Mouse (Mus musculus) midbrain, embryonic 16.5 days (tissue): Measurements from ENCODE around the gene Trim25. TPM values are rescaled to one million over a fixed set of nuclear protein-coding genes. Genes with fewer than 3 reads are reported as not detected.

Source experiments
- ATAC-seq: fragments of 200-750 bp; cut with Nextera tagmentation; 2 replicates; pipeline ENCODE4 v1.8.0; 2017; ENCODE audit warnings: moderate TSS enrichment
- H3K27ac ChIP-seq: fragments of 300-500 bp; sonication (generic); 2 replicates; pipeline ENCODE4 v1.5.1; 2014; ENCODE audit warnings: mild to moderate bottlenecking, low read length, mixed read lengths
- H3K27me3 ChIP-seq: fragments of 300-500 bp; sonication (generic); 2 replicates; pipeline ENCODE4 v1.6.1; 2014; ENCODE audit warnings: low read depth, low read length, mixed read lengths; ENCODE audit not compliant: control insufficient read depth, insufficient read depth
- H3K36me3 ChIP-seq: fragments of 300-500 bp; sonication (generic); 2 replicates; pipeline ENCODE4 v1.6.1; 2014; ENCODE audit warnings: mild to moderate bottlenecking, low read length, moderate library complexity, mixed read lengths; ENCODE audit not compliant: control insufficient read depth, insufficient read depth
- H3K4me1 ChIP-seq: fragments of 300-500 bp; sonication (generic); 2 replicates; pipeline ENCODE4 v1.6.1; 2014; ENCODE audit warnings: mild to moderate bottlenecking, low read length, mixed read lengths; ENCODE audit not compliant: control insufficient read depth, insufficient read depth
- H3K4me2 ChIP-seq: fragments of 300-500 bp; sonication (generic); 2 replicates; pipeline ENCODE4 v1.6.1; 2014; ENCODE audit warnings: mild to moderate bottlenecking, low read length, mixed read lengths
- H3K4me3 ChIP-seq: fragments of 300-500 bp; sonication (generic); 2 replicates; pipeline ENCODE4 v1.5.1; 2014; ENCODE audit warnings: low read depth, mild to moderate bottlenecking, low read length, moderate library complexity, mixed read lengths
- H3K9ac ChIP-seq: fragments of 300-500 bp; sonication (generic); 2 replicates; pipeline ENCODE4 v1.6.1; 2014; ENCODE audit warnings: low read depth, low read length, mixed read lengths
- H3K9me3 ChIP-seq: fragments of 300-500 bp; sonication (generic); replicated peaks from 2 replicates; pipeline ENCODE4 v1.6.1; 2014; ENCODE audit warnings: mild to moderate bottlenecking, low read length, mixed read lengths; ENCODE audit not compliant: control insufficient read depth, poor library complexity, severe bottlenecking
- whole genome bisulfite sequencing: fragments of 180-500 bp; shearing (Covaris S2); extraction: QIAGEN DNeasy Blood & Tissue Kit; methylation state at CpG from one replicate; pipeline ENCODE4 v1.1.7; 2014; 5-methylcytosine and 5-hydroxymethylcytosine counted together
- polyA plus RNA-seq: library from polyadenylated mRNA; unstranded; fragments of >200 nt; fragmentation: Nextera tagmentation; extraction: Ambion mirVana; gene quantifications from 2 replicates; pipeline ENCODE4 v1.2.1, GENCODE M21; 2015

Gene Trim25
- polyA plus RNA-seq, 1 experiment from 2014 or later = 3.8 TPM

DNA sequence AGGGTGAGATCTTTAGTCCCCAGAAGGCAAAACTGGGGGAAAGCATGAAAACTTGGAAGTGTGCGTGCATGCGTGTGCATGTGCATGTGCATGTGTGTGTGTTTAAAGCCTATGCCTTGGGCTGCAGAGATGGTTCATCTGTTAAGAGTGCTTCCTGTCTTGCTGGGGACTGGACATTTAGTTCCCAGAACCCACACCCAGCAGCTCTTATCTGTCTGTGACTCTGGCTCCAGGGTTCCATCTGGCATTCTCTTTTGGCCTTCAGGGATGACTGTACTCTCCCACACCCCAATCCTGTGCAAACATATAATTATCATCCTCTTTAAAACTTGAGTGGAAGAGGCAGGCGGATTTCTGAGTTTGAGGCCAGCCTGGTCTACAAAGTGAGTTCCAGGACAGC is 26.9 kb downstream of the Trim25 start:
- no peaks in the 10 kb centered on the region for H3K9me3 ChIP-seq
- H3K36me3 ChIP-seq = no peaks in the 10 kb centered on the region
- no peak overlapping the region for H3K9ac ChIP-seq
- H3K4me2 ChIP-seq = no peak overlapping the region
- WGBS = 92% methylated on average over 3 of the region's 3 CpGs
- H3K27me3 ChIP-seq = no peaks in the 10 kb centered on the region
- ATAC-seq = no peak
- no peaks in the 10 kb centered on the region for H3K4me1 ChIP-seq
- no peak overlapping the region for H3K4me3 ChIP-seq
- H3K27ac ChIP-seq = no peak overlapping the region

DNA sequence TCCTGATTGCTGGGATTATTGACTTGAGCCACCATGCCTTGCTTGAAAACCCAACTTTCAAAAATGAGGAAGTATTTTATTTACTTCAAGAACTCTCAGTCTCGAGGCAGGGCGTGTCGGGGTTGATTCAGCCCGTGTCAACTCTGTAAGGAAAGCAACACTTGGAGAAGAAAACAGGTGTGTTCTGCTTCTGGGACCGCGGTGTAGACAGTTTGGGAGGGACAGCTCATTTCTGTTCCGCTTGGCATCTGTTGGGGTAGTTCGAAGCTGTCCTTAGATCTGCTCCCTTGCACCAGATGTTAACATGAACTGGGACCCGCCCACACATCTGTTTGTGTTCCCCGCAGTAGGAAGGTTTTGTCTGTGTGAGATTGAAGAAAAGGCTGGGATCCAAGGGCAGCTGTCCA is 28.8 kb downstream of the Trim25 start:
- no peaks in the 10 kb centered on the region for H3K36me3 ChIP-seq
- WGBS = 78% methylated on average over 10 of the region's 10 CpGs
- no peaks in the 10 kb centered on the region for H3K9me3 ChIP-seq
- H3K4me2 ChIP-seq = no peak overlapping the region
- no peaks in the 10 kb centered on the region for H3K27me3 ChIP-seq
- H3K9ac ChIP-seq = no peak overlapping the region
- H3K4me1 ChIP-seq = no peaks in the 10 kb centered on the region
- no peak for ATAC-seq
- H3K4me3 ChIP-seq = no peak overlapping the region
- no peak overlapping the region for H3K27ac ChIP-seq

DNA sequence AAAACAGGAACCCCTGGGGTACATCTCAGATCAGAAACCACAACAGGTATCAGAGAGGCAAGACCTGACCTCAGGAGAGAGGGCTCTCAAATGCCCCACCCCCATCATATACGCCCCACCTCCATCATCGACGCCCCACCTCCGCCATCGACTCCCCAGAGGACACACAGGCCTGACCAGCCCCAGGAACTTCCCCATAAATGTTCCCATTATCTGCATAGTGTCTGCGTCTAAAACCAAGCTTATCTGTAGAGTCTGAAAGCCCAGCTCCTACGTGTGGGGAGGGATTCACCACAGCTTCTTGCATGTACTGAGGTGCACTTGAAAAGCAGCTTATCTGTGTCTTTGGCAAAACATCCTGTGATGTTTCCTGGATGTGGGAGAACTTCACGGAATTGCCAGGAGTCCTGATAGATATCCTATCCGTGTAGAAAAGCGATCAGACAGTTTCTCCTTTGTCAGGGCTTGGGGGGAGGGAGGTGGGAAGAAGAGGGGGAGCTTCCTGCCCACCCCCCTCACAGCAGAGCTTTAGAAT is 29.8 kb downstream of the Trim25 start:
- 70% methylated on average over 10 of the region's 10 CpGs for WGBS
- no peaks in the 10 kb centered on the region for H3K4me1 ChIP-seq
- no peak for ATAC-seq

DNA sequence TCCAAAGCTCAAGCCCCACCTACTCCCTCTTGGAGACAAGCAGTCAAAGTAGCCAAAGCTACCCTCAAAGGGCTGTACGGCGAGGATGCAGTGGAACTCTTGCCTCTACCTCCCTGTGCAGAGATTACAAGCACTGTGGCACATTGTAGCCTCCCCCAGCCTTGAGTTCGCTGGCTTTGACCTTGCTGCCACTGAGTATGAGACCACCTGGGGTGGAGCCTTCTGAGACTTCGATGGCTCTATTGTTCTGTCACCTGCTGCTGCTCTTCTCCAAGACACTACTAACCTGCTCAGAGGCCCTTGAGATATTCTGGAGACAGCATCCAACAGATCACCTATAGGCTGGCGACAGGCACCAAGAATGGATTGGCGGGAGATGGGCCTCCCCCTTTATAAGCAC is 31.4 kb downstream of the Trim25 start:
- H3K9me3 ChIP-seq = no peaks in the 10 kb centered on the region
- H3K9ac ChIP-seq = no peak overlapping the region
- H3K27ac ChIP-seq = no peak overlapping the region
- H3K36me3 ChIP-seq = no peaks in the 10 kb centered on the region; the same call in 1 of the 2 replicates
- no peak overlapping the region for H3K4me2 ChIP-seq
- no peaks in the 10 kb centered on the region for H3K4me1 ChIP-seq
- no peak overlapping the region for H3K4me3 ChIP-seq
- no peaks in the 10 kb centered on the region for H3K27me3 ChIP-seq
- ATAC-seq = no peak
- WGBS = 78% methylated on average over 6 of the region's 6 CpGs

More for the DNA sequence above, 29.8 kb downstream of the Trim25 start:
- Histone ChIP-seq H3K4me3 (no peak overlapping the region), H3K36me3 (no peaks in the 10 kb centered on the region), H3K4me2 (no peak overlapping the region), H3K27me3 (no peaks in the 10 kb centered on the region), H3K9ac (no peak overlapping the region), H3K27ac (no peak overlapping the region), H3K9me3 (no peaks in the 10 kb centered on the region)

DNA sequence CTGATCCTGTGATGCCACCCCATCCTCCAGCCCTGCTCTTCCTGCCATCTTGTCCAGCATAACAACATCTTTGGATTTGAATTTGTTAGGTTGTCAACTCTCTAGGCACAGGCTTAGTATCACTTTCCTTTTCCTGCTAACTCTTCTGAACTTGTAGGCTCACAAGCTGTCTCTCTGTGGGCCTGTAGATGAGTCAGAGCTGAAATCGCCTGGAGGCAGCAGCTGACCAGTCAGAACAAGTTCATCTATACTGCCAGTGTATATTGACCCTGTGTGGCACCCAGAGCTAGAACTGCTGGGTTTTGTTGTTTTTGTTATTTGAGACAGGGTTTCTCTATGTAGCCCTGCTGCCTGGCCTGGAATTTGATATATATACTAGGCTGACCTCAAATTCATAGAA is 32.0 kb downstream of the Trim25 start:
- WGBS = 83% methylated on average over 1 of the region's 1 CpGs
- no peak for ATAC-seq

DNA sequence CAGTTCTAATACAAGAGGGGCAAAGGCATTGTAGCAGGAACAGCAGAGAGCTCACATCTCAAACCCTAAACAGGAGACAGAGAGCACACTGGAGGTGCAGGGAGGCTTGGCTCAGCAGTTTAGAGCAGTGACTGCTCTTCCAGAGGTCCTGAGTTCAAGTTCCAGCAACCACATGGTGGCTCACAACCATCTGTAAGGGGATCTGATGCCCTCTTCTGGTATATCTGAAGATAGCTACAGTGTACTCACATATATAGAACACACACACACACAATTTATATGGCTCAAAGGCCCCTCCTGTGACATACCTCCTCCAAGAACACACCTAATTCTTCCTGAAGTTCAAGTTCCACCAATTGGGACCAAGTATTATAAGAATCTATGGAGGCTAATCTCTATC is 35.4 kb downstream of the Trim25 start:
- no peaks in the 10 kb centered on the region for H3K4me1 ChIP-seq
- H3K36me3 ChIP-seq = peaks cover 13% of the 10 kb centered on the region
- H3K27ac ChIP-seq = no peak overlapping the region
- H3K4me3 ChIP-seq = no peak overlapping the region
- H3K4me2 ChIP-seq = no peak overlapping the region
- no peak overlapping the region for H3K9ac ChIP-seq
- H3K27me3 ChIP-seq = no peaks in the 10 kb centered on the region
- no peak for ATAC-seq
- H3K9me3 ChIP-seq = no peaks in the 10 kb centered on the region

More for the DNA sequence above, 32.0 kb downstream of the Trim25 start:
- Histone ChIP-seq H3K36me3 (no peaks in the 10 kb centered on the region; the same call in 1 of the 2 replicates), H3K9me3 (no peaks in the 10 kb centered on the region), H3K4me3 (no peak overlapping the region), H3K27me3 (no peaks in the 10 kb centered on the region), H3K27ac (no peak overlapping the region), H3K4me2 (no peak overlapping the region), H3K4me1 (no peaks in the 10 kb centered on the region), H3K9ac (no peak overlapping the region)

DNA sequence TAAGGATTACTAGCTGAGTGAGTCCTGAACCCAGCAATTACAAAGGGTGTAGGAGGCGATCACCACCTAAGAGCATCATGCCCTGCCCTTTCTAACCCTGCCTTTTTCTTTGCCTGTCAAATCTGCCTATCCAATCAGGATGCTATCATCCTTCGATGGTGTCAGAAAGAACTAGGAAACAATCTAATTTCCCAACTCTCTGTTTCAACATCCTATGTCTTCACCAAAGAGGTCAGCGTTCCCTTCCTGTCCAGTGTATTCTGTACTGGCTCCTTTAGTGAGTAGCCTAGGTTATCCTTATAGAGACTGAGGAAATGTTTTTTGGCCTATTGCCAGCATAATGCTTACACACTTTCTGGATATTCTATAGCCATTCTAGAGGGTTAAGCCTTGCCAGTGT is 36.4 kb downstream of the Trim25 start:
- H3K36me3 ChIP-seq = peaks cover 23% of the 10 kb centered on the region
- no peak overlapping the region for H3K4me3 ChIP-seq
- H3K9ac ChIP-seq = no peak overlapping the region
- H3K27me3 ChIP-seq = no peaks in the 10 kb centered on the region
- WGBS = 85% methylated on average over 3 of the region's 3 CpGs
- H3K4me2 ChIP-seq = no peak overlapping the region
- H3K4me1 ChIP-seq = no peaks in the 10 kb centered on the region
- no peaks in the 10 kb centered on the region for H3K9me3 ChIP-seq
- no peak for ATAC-seq
- H3K27ac ChIP-seq = no peak overlapping the region

DNA sequence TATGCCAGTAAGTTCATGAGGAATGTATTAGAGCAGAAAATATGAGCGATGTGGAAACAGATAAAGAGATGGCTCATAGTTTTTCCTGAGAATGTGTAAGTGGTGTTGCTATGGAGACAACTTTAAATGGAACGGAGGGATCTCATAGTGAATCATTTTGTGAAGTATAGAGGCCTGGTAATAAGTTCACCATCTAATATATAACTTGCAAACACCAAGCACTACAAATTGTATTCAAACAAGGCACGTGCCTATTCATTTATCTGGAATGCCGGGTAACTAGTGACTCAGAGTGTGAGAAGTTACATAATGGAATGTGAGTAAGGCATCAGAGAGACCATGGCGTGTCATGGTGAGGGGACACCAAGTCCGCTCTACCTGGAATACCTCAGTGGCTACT is 39.3 kb downstream of the Trim25 start:
- no peaks in the 10 kb centered on the region for H3K27me3 ChIP-seq
- 91% methylated on average over 6 of the region's 6 CpGs for WGBS
- ATAC-seq = no peak
- H3K4me2 ChIP-seq = no peak overlapping the region
- H3K27ac ChIP-seq = no peak overlapping the region
- peaks cover 35% of the 10 kb centered on the region for H3K36me3 ChIP-seq
- no peaks in the 10 kb centered on the region for H3K4me1 ChIP-seq
- no peak overlapping the region for H3K4me3 ChIP-seq
- no peaks in the 10 kb centered on the region for H3K9me3 ChIP-seq
- H3K9ac ChIP-seq = no peak overlapping the region

DNA sequence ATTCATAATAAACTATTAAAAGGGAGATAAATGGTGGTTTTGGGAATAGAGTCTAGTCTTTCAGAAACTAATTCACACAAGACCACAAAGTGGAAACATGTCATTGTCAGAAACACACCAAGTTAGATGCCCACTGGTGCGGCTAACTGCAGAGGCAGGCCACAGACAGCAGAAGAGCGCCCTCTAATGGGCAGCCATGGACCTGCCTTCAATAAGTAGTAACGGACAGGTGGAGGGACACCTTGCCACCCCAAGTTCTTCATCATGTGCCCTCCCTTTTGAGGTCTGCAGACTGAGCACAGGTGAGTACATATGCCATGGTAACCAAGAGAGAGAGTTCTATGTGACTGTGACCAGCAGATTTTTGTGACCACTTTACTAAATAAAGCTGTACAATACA is 40.1 kb downstream of the Trim25 start:
- Histone ChIP-seq H3K9ac (no peak overlapping the region), H3K27me3 (no peaks in the 10 kb centered on the region), H3K36me3 (peaks cover 39% of the 10 kb centered on the region), H3K4me2 (no peak overlapping the region), H3K4me3 (no peak overlapping the region), H3K9me3 (no peaks in the 10 kb centered on the region), H3K4me1 (no peaks in the 10 kb centered on the region), H3K27ac (no peak overlapping the region)
- 26% methylated on average over 3 of the region's 3 CpGs for WGBS
- no peak for ATAC-seq
